Mouse (Mus musculus) 3T3-L1 (cell line): ENCODE measurements at regions not wholly inside any gene's neighbourhood (a gene's known extent, or its start where the extent isn't known, plus 50 kb on each side); places are given as distances from the start of the nearest gene placed in this dataset.

ENCODE experiments used
- DNase-seq: peaks from one replicate; pipeline ENCODE4 v3.0.0-alpha.2; 2015; ENCODE audit warnings: low read depth, low spot score

DNA sequence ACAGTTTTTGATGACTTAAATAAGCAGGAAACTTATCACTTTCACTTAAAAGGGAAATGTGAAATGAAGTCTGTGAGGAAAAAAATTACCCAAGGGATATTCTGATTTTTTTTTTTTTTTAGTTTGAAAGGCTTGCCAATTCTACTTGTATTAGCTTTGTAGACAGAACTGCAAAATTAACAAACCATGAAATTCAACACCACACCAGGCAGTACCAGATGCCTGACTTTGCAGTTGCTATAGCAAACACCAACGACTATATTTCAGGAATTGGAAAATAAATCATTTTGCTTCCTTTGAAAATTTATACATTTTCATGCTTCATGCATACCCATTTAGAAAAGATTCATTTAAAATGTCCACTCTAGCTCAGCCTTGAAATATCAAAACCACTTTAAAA lies 1206.6 kb downstream of the Grik2 start:
- DNase-seq: no peak

DNA sequence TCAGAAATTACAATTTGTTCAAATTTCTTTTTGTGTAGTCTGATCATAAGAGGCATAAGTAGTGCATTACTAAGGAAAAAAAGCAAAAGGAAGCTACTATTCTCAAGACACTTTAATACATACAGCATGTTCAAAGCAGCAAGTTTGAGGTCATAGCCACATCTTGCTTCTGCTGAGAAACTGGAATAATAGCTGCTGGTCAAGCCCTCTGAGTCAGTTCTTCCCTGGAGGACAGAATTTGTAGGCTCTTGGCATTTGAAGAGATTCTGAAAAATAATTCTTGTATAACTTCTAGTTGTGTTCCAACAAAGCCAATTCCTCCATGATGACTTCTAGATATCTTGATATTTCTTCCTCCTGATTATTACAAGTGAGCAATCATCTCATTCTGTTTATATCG lies 1207.5 kb downstream of the Grik2 start:
- peak; percentile 58 for DNase-seq

DNA sequence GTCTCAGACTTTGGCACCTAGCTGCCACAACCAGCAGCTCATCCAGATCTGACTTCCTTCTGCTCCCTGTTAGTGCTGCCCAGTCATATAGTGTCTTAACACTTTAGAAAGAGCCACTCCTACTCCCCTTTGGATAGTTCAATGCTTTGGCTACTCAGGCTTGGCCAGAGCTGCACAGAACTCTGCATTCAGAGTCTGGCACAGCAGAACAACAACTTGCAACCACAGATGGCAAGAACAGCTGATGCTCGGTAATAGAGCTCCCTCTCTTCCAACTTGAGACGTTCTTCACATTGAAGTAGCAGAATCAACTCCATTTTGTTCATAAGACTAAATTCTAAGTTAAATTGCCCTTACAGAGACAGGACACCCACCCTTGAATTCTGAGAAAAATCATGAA lies 1216.0 kb downstream of the Grik2 start:
- no peak for DNase-seq

DNA sequence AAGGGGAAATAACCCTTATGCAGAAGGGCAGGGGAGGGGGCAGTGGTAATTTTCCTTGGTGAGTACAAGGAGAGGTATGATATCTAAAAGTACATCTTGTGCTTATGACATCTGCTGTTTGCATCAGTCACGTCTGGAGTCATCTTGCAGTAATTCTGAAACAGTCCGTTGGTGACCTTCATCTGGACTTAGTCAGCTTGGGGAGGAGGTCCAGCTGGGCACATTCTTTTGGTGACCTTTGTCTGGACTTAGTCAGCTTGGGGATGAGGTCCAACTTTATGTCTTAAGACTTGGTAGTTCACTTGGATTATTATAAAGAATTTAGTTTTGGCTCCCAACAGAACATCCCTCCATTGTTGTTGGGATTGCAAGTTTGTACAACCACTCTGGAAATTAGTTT lies 1238.8 kb downstream of the Grik2 start:
- peak; percentile 94 for DNase-seq

DNA sequence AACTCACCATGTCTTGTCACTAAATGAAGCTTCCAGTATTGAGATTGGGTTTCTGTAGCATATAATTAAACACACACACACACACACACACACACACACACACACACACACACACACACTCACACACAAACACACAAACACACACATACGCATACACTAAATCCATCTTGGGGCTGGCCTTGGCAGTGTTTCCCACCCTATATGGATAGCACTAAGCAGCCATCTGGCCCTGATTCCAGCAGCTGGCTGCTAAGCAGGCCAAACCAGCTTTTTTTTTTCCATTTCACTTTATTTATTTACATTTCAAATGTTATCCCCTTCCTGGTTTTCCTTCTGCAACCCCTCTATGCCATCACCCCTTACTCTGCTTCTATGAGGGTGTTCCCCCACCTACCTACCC lies 1266.3 kb downstream of the Grik2 start:
- DNase-seq: no peak

DNA sequence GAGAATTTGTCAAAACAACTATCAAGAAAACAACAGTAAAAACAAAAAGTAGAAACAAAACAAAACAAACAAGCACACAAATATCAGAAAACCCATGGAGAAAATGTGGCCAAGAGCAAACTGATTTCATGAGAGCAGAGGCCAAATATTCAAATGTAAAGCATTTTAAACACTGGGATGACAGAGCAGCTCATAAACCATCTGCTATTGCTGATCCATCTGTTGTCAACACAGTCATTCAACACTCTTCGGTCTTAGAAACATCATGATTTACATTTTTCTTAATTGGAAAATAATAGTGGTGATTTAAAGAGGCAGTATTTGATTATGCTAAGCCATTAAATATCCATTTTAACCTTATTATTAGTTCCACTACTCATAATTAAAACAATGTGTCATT lies 1315.6 kb downstream of the Grik2 start:
- no peak for DNase-seq

DNA sequence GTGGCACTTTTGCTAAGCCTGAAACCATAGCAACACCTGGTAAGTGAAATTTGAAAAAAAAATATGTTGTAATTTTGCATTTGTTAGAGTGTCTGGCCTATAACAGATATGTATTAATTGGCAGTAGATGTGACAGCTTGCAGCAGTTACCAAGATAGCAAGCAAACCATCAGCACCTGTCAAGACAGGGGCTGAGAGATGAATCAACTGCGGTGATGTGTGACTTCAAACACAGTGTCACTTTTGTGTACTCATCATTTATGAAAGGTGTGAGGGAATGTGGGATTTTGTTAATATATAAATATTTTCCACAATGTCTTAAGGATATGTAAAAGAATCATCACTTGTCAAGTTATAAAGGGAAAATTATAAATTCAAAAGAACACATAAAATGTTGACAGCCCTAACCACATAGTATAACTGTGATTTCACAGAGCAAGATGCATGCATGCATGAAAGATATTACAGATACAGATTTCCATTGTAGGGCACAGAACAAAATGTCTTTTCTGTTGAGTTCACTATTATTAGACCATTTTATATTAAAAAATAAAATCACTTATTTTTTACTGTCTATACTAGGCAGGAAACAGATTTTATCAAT lies 1344.7 kb downstream of the Grik2 start:
- no peak for DNase-seq

DNA sequence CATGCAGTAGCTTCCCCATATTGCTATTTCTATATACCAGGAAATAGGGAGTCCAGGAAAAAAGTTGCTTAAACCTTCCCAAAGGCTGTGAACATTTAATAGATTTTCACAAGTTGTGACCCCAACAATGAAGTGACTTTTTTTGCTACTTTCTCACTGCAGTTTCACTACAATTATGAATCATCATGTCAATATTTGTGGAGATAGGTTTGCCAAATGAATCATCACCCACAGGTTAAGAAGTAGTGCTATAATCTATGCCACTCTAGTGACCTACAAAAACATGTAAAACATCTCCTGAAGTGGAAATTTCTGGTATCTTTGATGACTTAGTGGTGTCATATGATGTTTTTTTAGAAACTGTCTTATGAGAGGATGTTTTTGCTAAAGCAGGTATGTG lies 1355.3 kb downstream of the Grik2 start:
- DNase-seq: peak; percentile 64

DNA sequence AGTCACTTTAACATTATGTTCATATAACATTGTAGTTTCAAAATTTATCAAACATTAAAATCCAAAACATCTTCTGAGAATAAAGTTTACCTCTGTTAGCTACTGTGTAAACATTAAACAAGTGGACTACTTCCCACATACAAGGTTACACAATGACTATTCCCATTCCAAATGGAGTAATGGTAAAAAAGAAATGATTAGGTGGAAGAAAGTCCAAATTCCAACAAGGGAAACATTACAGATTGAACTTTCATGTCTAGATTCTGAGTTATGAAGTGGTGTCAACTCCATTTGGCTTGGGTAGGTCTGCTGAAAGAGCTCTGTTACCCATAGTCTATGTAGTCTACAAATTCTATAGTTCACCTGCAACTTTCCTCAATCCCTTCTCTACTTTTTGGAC lies 1363.1 kb downstream of the Grik2 start:
- DNase-seq: no peak

DNA sequence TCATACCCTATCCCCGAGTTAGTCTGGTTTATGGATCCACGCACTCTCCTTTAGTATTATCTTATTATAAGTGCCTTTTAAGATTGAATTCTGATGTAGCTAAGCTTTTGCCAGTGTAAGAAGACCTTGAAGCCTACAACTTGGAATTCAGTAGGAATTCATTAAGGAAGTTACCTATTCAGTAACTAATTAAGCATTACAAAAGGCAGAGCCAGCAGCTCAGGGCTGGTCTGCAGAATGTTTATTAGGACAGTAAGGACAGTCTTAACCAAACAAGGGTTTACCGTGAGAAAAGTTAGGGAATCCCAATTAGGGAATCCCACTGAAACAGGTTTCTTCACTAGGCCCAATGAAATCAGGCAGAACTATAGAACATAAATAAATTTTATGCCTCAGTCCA lies 1383.5 kb downstream of the Grik2 start:
- no peak for DNase-seq
